Mouse (Mus musculus): ENCODE measurements around the gene Asns. TPM values are rescaled to one million over a fixed set of nuclear protein-coding genes. Genes with fewer than 3 reads are reported as not detected.

Asns gene
- polyA plus RNA-seq, 2 experiments, result 103 to 341 TPM

GRCm38 (mm10) chr6:7661455-7661854 lies 31.6 kb downstream of the Asns start:
- Histone ChIP-seq H3K9ac (replicated peaks) (no peak overlapping the region), H3K4me1 (replicated peaks; ENCODE audit: control insufficient read depth in 2 of 2, insufficient read depth in 2 of 2, low read length in 1 of 2) (no peaks in the 10 kb centered on the region), H3K27ac (no peak overlapping the region), H3K36me3 (replicated peaks; ENCODE audit: control insufficient read depth, insufficient read depth, low read depth) (no peaks in the 10 kb centered on the region), H3K4me2 (ENCODE audit: low read depth) (no peak overlapping the region), H3K27me3 (ENCODE audit: control insufficient read depth, insufficient read depth, low read length) (no peaks in the 10 kb centered on the region), H3K9me3 (ENCODE audit: control insufficient read depth, low read length) (no peaks in the 10 kb centered on the region), H3K4me3 (ENCODE audit: insufficient read depth in 1 of 2, low read depth in 2 of 2, low read length in 2 of 2) (no peak overlapping the region)
- WGBS (ENCODE audit: insufficient replicate concordance), result 26% methylated on average over 4 of the region's 4 CpGs
- no peak for ATAC-seq (ENCODE audit: insufficient read depth)
- no peak for DNase-seq (ENCODE audit: low read depth in 3 of 3, low spot score in 3 of 3)
- TF ChIP-seq EP300 (IDR thresholded peaks at IDR 0.05; ENCODE audit: low read depth) (no peak), CTCF (IDR thresholded peaks at IDR 0.05; ENCODE audit: low read depth) (no peak)

DNA sequence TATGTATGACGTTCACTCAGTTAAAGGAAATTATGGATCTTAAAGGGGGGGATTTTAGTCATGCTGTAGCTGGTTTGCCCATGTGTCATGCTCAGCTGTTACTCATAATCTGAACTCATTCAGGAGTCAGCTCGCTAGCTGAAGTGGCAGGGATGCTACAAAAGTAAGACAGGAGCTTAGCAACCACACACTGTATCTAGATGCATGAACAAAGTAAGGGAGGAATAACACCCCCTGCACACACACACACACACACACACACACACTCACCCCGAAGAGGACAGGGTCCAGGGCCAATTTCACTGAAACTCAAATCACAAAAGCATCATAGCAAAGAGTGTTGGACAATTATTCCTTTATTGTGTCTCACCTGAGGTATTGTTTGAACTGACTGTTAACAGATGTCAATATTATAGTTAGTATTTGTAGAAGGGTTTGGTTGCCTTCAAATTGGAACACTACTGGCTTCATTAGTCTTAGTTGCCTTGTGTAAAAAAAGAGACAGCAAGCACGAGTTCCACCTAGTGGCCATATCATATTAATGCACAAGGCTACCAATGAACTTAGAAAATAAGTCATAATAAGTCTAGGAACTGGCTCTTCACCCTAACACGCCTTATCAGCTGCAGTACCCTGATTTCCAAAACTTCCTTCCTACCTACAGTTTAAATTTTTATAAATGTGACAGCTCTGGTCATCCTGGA lies 32.5 kb downstream of the Asns start:
- Histone ChIP-seq H3K4me1 (replicated peaks; ENCODE audit: control insufficient read depth in 2 of 2, insufficient read depth in 2 of 2, low read length in 1 of 2) (no peaks in the 10 kb centered on the region), H3K27ac (no peak overlapping the region), H3K9me3 (ENCODE audit: control insufficient read depth, low read length) (no peaks in the 10 kb centered on the region), H3K9ac (replicated peaks) (no peak overlapping the region), H3K4me2 (ENCODE audit: low read depth) (no peak overlapping the region), H3K4me3 (ENCODE audit: insufficient read depth in 1 of 2, low read depth in 2 of 2, low read length in 2 of 2) (no peak overlapping the region), H3K27me3 (ENCODE audit: control insufficient read depth, insufficient read depth, low read length) (no peaks in the 10 kb centered on the region), H3K36me3 (replicated peaks; ENCODE audit: control insufficient read depth, insufficient read depth, low read depth) (no peaks in the 10 kb centered on the region)
- TF ChIP-seq EP300 (IDR thresholded peaks at IDR 0.05; ENCODE audit: low read depth) (no peak), CTCF (IDR thresholded peaks at IDR 0.05; ENCODE audit: low read depth) (peak; percentile 63; the same call in 1 of the 2 replicates)
- DNase-seq (ENCODE audit: low read depth in 3 of 3, low spot score in 3 of 3) (peak in 2 of 3 experiments; percentile 17 to 19), ATAC-seq (ENCODE audit: insufficient read depth) (no peak)
- WGBS (ENCODE audit: insufficient replicate concordance), result 39% methylated on average over 5 of the region's 5 CpGs

DNA sequence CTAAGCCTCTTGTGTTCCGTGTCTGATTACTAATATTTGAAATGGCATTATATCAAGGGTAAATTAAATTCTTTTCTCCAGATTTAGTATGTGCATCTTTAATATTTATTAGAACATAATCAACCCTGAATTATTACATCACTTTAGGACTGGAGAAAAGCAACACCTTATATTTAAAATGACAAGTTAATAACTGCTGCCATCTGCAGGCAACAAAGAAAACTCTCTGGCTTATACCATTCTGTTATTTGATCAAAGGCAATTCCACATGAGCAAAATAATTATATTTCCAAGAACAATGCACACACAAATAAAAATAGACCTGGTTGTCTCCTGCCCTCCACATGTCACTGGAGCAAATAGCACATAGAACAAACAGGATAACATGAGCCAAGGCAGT lies 36.5 kb downstream of the Asns start:
- no peak overlapping the region for H3K4me2 ChIP-seq (ENCODE audit: low read depth)
- H3K27ac ChIP-seq, result no peak overlapping the region
- no peaks in the 10 kb centered on the region for H3K9me3 ChIP-seq (ENCODE audit: control insufficient read depth, low read length)
- 60% methylated on average over 1 of the region's 1 CpGs for WGBS (ENCODE audit: insufficient replicate concordance)
- H3K27me3 ChIP-seq (ENCODE audit: control insufficient read depth, insufficient read depth, low read length), result no peaks in the 10 kb centered on the region
- DNase-seq (ENCODE audit: low read depth in 3 of 3, low spot score in 3 of 3) (no peak), ATAC-seq (ENCODE audit: insufficient read depth) (no peak)
- no peak overlapping the region for H3K9ac ChIP-seq (replicated peaks)
- TF ChIP-seq EP300 (IDR thresholded peaks at IDR 0.05; ENCODE audit: low read depth) (no peak), CTCF (IDR thresholded peaks at IDR 0.05; ENCODE audit: low read depth) (no peak)
- no peak overlapping the region for H3K4me3 ChIP-seq (ENCODE audit: insufficient read depth in 1 of 2, low read depth in 2 of 2, low read length in 2 of 2)
- no peaks in the 10 kb centered on the region for H3K36me3 ChIP-seq (replicated peaks; ENCODE audit: control insufficient read depth, insufficient read depth, low read depth)
- H3K4me1 ChIP-seq (replicated peaks; ENCODE audit: control insufficient read depth in 2 of 2, insufficient read depth in 2 of 2, low read length in 1 of 2), result no peaks in the 10 kb centered on the region

GRCm38 (mm10) chr6:7648458-7648857 lies 44.6 kb downstream of the Asns start:
- H3K9me3 ChIP-seq (ENCODE audit: control insufficient read depth, low read length), result no peaks in the 10 kb centered on the region
- H3K4me1 ChIP-seq (replicated peaks; ENCODE audit: control insufficient read depth in 2 of 2, insufficient read depth in 2 of 2, low read length in 1 of 2), result no peaks in the 10 kb centered on the region
- H3K36me3 ChIP-seq (replicated peaks; ENCODE audit: control insufficient read depth, insufficient read depth, low read depth), result no peaks in the 10 kb centered on the region
- ATAC-seq (ENCODE audit: insufficient read depth) (no peak), DNase-seq (ENCODE audit: low read depth in 3 of 3, low spot score in 3 of 3) (no peak)
- no peak overlapping the region for H3K4me3 ChIP-seq (ENCODE audit: insufficient read depth in 1 of 2, low read depth in 2 of 2, low read length in 2 of 2)
- TF ChIP-seq CTCF (IDR thresholded peaks at IDR 0.05; ENCODE audit: low read depth) (no peak), EP300 (IDR thresholded peaks at IDR 0.05; ENCODE audit: low read depth) (no peak)
- H3K27me3 ChIP-seq (ENCODE audit: control insufficient read depth, insufficient read depth, low read length), result no peaks in the 10 kb centered on the region
- no peak overlapping the region for H3K27ac ChIP-seq
- H3K4me2 ChIP-seq (ENCODE audit: low read depth), result no peak overlapping the region
- no peak overlapping the region for H3K9ac ChIP-seq (replicated peaks)

Other genes starting within 250 kb of the Asns start
- not detected in 2 replicates for gene Tac1, start 138.4 kb downstream of the Asns start, polyA plus RNA-seq (2012; rRNA removed)
- 0.21 TPM in 1 of 2 replicates, not detected in the other for gene Tac1, start 138.4 kb downstream of the Asns start, polyA plus RNA-seq (2014; fragmentation: Nextera tagmentation; extraction: Ambion mirVana)
- 5.9 and 8.0 TPM in 2 replicates for gene C1galt1, start 151.6 kb upstream of the Asns start, polyA plus RNA-seq (2012; rRNA removed)
- gene C1galt1, start 151.6 kb upstream of the Asns start, polyA plus RNA-seq (2014; fragmentation: Nextera tagmentation; extraction: Ambion mirVana), result 6.3 and 7.2 TPM in 2 replicates

Data from liver, embryonic 14.5 days (tissue).